Mouse (Mus musculus) forebrain, embryonic 10.5 days (tissue): ENCODE results near the gene Hspg2. TPM values are rescaled to one million over a fixed set of nuclear protein-coding genes. Genes with fewer than 3 reads are reported as not detected.
A peak's percentile ranks its signal among the peaks of the same experiment; 100 is the strongest.

Experiments used
- DNase-seq: peaks from one replicate; pipeline ENCODE4 v3.0.0-alpha.2; 2017; ENCODE audit warnings: low spot score; ENCODE audit errors: extremely low spot score
- H3K27ac ChIP-seq: fragments of 300-500 bp; sonication (generic); 2 replicates; pipeline ENCODE4 v1.5.1; 2016; ENCODE audit warnings: mild to moderate bottlenecking
- H3K27me3 ChIP-seq: fragments of 300-500 bp; sonication (generic); 2 replicates; pipeline ENCODE4 v1.6.1; 2016; ENCODE audit warnings: mild to moderate bottlenecking; ENCODE audit not compliant: poor library complexity, severe bottlenecking
- H3K36me3 ChIP-seq: fragments of 300-500 bp; sonication (generic); replicated peaks from 2 replicates; pipeline ENCODE4 v1.6.1; 2016; ENCODE audit warnings: mild to moderate bottlenecking, moderate library complexity
- H3K4me1 ChIP-seq: fragments of 300-500 bp; sonication (generic); 2 replicates; pipeline ENCODE4 v1.6.1; 2016
- H3K4me3 ChIP-seq: fragments of 300-500 bp; sonication (generic); 2 replicates; pipeline ENCODE4 v1.5.1; 2016; ENCODE audit warnings: mild to moderate bottlenecking, moderate library complexity
- H3K9me3 ChIP-seq: fragments of 300-500 bp; sonication (generic); 2 replicates; pipeline ENCODE4 v1.6.1; 2016; ENCODE audit warnings: mild to moderate bottlenecking, moderate library complexity
- WGBS: fragments of 180-500 bp; shearing (Covaris S2); methylation state at CpG from one replicate; pipeline ENCODE4 v1.1.7; 2016; 5-methylcytosine and 5-hydroxymethylcytosine counted together
- microRNA-seq: library from miRNA; unstranded; fragments of <30 nt; microRNA quantifications from one replicate; pipeline ENCODE4, GENCODE M21; 2017
- polyA plus RNA-seq: library from polyadenylated mRNA; unstranded; fragments of >200 nt; fragmentation: Nextera tagmentation; extraction: Ambion mirVana; gene quantifications from 2 replicates; pipeline ENCODE4 v1.2.1, GENCODE M21; 2016

Gene Hspg2
- polyA plus RNA-seq, 1 experiment from 2014 or later: 15.6 TPM

GRCm38 (mm10) chr4:137609281-137609680 lies 140.7 kb downstream of the Hspg2 start:
- DNase-seq: no peak
- H3K36me3 ChIP-seq: peaks cover 100% of the 10 kb centered on the region
- H3K4me1 ChIP-seq: no peaks in the 10 kb centered on the region
- WGBS: 94% methylated on average over 7 of the region's 7 CpGs
- H3K4me3 ChIP-seq: no peak overlapping the region
- H3K27me3 ChIP-seq: no peaks in the 10 kb centered on the region
- H3K27ac ChIP-seq: no peak overlapping the region
- H3K9me3 ChIP-seq: no peaks in the 10 kb centered on the region

DNA sequence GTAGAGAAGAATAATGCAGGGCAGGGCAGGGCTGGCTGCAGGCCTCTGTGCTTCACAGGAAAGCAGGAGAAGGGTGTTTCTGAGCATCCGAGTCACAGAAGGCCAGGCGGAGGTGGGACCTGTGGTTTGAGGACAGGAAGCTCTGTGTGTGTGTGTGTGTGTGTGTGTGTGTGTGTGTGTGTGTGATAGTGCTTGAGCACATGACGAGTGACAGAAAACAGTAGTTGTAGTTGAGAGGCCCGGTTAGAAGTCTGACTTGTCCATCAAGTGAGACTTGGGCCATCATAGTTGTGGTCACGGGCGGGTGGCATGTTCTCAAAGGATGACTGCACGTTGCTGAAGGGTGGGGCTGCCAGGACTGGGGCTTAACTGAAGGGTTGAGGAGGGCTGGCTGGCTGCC lies 141.1 kb downstream of the Hspg2 start:
- no peaks in the 10 kb centered on the region for H3K27me3 ChIP-seq
- H3K4me3 ChIP-seq: no peak overlapping the region
- 91% methylated on average over 7 of the region's 7 CpGs for WGBS
- H3K27ac ChIP-seq: no peak overlapping the region
- no peaks in the 10 kb centered on the region for H3K9me3 ChIP-seq
- H3K36me3 ChIP-seq: peaks cover 100% of the 10 kb centered on the region
- no peak for DNase-seq
- no peaks in the 10 kb centered on the region for H3K4me1 ChIP-seq

GRCm38 (mm10) chr4:137610256-137610655 lies 141.7 kb downstream of the Hspg2 start:
- Histone ChIP-seq H3K27ac (no peak overlapping the region), H3K27me3 (no peaks in the 10 kb centered on the region), H3K4me1 (no peaks in the 10 kb centered on the region), H3K36me3 (peaks cover 99% of the 10 kb centered on the region), H3K9me3 (no peaks in the 10 kb centered on the region), H3K4me3 (no peak overlapping the region)
- DNase-seq: no peak
- WGBS: 88% methylated on average over 15 of the region's 15 CpGs

Small RNA genes within 50 kb of the gene (microRNA-seq; reads per million reads assigned to microRNA genes)
- gene Mir7018: 3.3 reads per million, percentile 5 among the genes with 10 or more reads in this experiment

Other genes starting within 250 kb of the Hspg2 start
- 0.81 and 0.84 TPM in 2 replicates for gene Wnt4, start 191.3 kb upstream of the Hspg2 start, polyA plus RNA-seq
- 567 and 573 TPM in 2 replicates for gene Cdc42, start 111.0 kb upstream of the Hspg2 start, polyA plus RNA-seq
- not detected in 2 replicates for gene Cela3a, start 59.0 kb upstream of the Hspg2 start, polyA plus RNA-seq
- gene Cela3b, start 38.2 kb upstream of the Hspg2 start, polyA plus RNA-seq: not detected in 2 replicates
- not detected in 2 replicates for gene 1700013G24Rik, start 15.5 kb upstream of the Hspg2 start, polyA plus RNA-seq
- not detected in 2 replicates for gene Ldlrad2, start 105.8 kb downstream of the Hspg2 start, polyA plus RNA-seq
- 72.0 and 75.9 TPM in 2 replicates for gene Usp48, start 125.0 kb downstream of the Hspg2 start, polyA plus RNA-seq
- gene Rap1gap, start 196.0 kb downstream of the Hspg2 start, polyA plus RNA-seq: 3.8 and 4.0 TPM in 2 replicates